Mouse (Mus musculus) lung, adult 2 months (tissue): ENCODE results near the gene Ssmem1.

Experiments
- CTCF ChIP-seq: fragments of 200-500 bp; IDR thresholded peaks from 2 replicates; pipeline ENCODE4 v1.5.1; 2011; ENCODE audit warnings: mild to moderate bottlenecking, low read length, control low read depth; ENCODE audit not compliant: insufficient read depth
- POLR2A ChIP-seq: fragments of 200-500 bp; IDR thresholded peaks from 2 replicates; pipeline ENCODE4 v1.6.1; 2011; ENCODE audit warnings: low read depth, mild to moderate bottlenecking, control low read depth, low read length, borderline replicate concordance; ENCODE audit errors: extremely low read depth

DNA sequence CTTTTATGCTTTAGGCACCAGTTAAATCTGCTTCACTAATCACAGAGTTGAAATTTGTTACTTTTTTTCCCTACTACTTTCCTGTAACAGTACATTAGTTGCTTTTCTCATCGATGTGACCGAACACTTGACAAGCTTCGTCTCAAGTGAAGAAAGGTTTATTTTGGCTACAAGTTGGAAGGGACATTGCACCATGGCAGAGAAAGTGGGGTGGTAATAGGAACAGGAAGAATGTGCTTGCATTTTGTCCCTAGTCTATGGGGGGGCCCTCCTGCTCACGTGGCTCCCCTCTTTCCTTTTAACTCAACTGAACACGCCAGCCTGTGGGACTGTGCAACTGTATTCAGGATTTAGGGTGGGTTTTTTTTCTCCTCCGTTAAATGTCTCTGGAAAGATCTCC is 43.0 kb downstream of the Ssmem1 start:
- TF ChIP-seq POLR2A: no peak
- no peak for TF ChIP-seq CTCF
